Mouse (Mus musculus) lung, postnatal 0 days (tissue): ENCODE data around the gene Hspa1l.

Source experiments
- CTCF ChIP-seq: IDR thresholded peaks from 2 replicates; pipeline ENCODE4 v1.5.1; 2016; ENCODE audit warnings: antibody characterized with exemption, mild to moderate bottlenecking
- EP300 ChIP-seq: IDR thresholded peaks from 2 replicates; pipeline ENCODE4 v1.6.1; 2016; ENCODE audit warnings: antibody characterized with exemption, mild to moderate bottlenecking, control low read depth

DNA sequence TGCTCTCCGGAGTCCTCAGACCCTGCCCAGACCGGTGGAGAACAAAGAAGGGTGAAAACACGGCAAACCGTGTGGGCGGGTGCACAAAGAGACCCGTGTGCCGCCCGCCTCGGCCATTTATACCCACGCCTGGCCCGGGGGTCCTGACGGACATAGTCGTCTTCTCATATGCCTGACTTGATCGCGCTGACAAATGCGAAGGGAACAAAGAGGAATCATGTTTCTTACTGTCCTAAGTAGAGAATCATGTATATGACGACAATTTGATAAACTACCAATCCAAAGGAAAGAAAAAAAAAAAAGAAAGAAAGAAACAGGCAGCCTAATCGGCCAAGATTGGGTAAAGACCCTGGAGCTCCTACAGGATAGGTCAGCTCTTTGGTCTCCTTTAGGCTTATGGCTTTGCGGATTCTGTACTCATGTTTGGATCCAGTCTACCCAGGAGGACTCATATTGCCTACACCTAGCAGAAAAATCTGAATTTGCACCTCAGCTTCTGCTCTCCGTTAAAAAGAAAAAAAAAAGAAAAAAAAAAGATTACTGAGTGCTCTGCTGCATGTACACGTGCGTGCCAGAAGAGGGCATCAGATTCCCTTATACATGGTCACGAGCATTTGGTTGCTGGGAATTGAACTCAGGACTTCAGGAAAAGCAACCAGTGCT lies 20.0 kb upstream of the Hspa1l start:
- TF ChIP-seq CTCF (peak; percentile 83), EP300 (peak; percentile 95)
